Mouse (Mus musculus) brain, adult 2 months (tissue): Measurements from ENCODE around the gene Poll.

Source experiments
- DNase-seq: peaks from one replicate; pipeline ENCODE4 v3.0.0; 2011; ENCODE audit warnings: low read depth, low spot score

The Poll gene

GRCm38 (mm10) chr19:45535929-45536328 is 24.4 kb downstream of the Poll start:
- no peak for DNase-seq

- DNase-seq, result no peak
These were observed 25.1 kb downstream of the Poll start for GRCm38 (mm10) chr19:45535214-45535735.

GRCm38 (mm10) chr19:45533617-45534016 is 26.7 kb downstream of the Poll start:
- DNase-seq, result peak; percentile 56

GRCm38 (mm10) chr19:45531554-45531953 is 28.8 kb downstream of the Poll start:
- no peak for DNase-seq

GRCm38 (mm10) chr19:45530200-45530995 is 29.9 kb downstream of the Poll start:
- DNase-seq, result peak; percentile 33

GRCm38 (mm10) chr19:45529294-45529693 is 31.0 kb downstream of the Poll start:
- DNase-seq, result no peak

GRCm38 (mm10) chr19:45527931-45528534 is 32.3 kb downstream of the Poll start:
- no peak for DNase-seq

GRCm38 (mm10) chr19:45527382-45527781 is 32.9 kb downstream of the Poll start:
- DNase-seq, result no peak

GRCm38 (mm10) chr19:45516264-45516663 is 44.1 kb downstream of the Poll start:
- DNase-seq, result no peak

GRCm38 (mm10) chr19:45515341-45515740 is 45.0 kb downstream of the Poll start:
- DNase-seq, result no peak

- DNase-seq, result no peak
These were observed 48.9 kb downstream of the Poll start for GRCm38 (mm10) chr19:45511406-45511805.

- DNase-seq, result no peak
These were observed 49.7 kb downstream of the Poll start for GRCm38 (mm10) chr19:45510680-45511079.

GRCm38 (mm10) chr19:45507531-45507930 is 52.8 kb downstream of the Poll start:
- peak; percentile 87 for DNase-seq

- DNase-seq, result no peak
These were observed 54.9 kb downstream of the Poll start for GRCm38 (mm10) chr19:45505446-45505845.
